Mouse (Mus musculus): ENCODE measurements at regions not wholly inside any gene's neighbourhood (a gene's known extent, or its start where the extent isn't known, plus 50 kb on each side); places are given as distances from the start of the nearest gene placed in this dataset.
A peak's percentile ranks its signal among the peaks of the same experiment; 100 is the strongest.
"Not testable (repeated sequence)": the region's sequence is repeated elsewhere in the genome, so short reads cannot be mapped to it uniquely, and the experiment has no call there.

GRCm38 (mm10) chr12:20415397-20415796, 461.1 kb downstream of the Gm21863 start:
- H3K27ac ChIP-seq (ENCODE audit: insufficient read depth, low read depth); H3K4me3 ChIP-seq (replicated peaks in 1 of 3; ENCODE audit: low read depth in 2 of 3, low read length in 2 of 3, poor library complexity in 1 of 3); H3K9me3 ChIP-seq (replicated peaks; ENCODE audit: low read length); H3K79me2 ChIP-seq (replicated peaks; ENCODE audit: control insufficient read depth, extremely low read depth, insufficient read depth, poor library complexity, severe bottlenecking); H3K9ac ChIP-seq (ENCODE audit: insufficient read depth, low read depth); dilution Hi-C loops (cut with MboI; ENCODE audit: extremely low pct_ligation_motif_present, extremely low pct_unique_long_range_greater_than_20kb, low sequenced_read_pairs); H3K27me3 ChIP-seq (replicated peaks); H3K36me3 ChIP-seq (replicated peaks in 1 of 2; ENCODE audit: control insufficient read depth in 1 of 2, insufficient read depth in 1 of 2, low read length in 1 of 2); DNase-seq (ENCODE audit: extremely low read depth); in situ Hi-C loops (cut with MboI; ENCODE audit: low pct_ligation_motif_present, low pct_unique_long_range_greater_than_20kb, low sequenced_read_pairs); H3K4me2 ChIP-seq (ENCODE audit: insufficient read depth, low read depth, poor library complexity, severe bottlenecking); H3K4me1 ChIP-seq (ENCODE audit: control insufficient read depth in 1 of 2, insufficient read depth in 2 of 2): not testable (repeated sequence)

GRCm38 (mm10) chr12:20426359-20426758, 472.1 kb downstream of the Gm21863 start:
- H3K4me2 ChIP-seq (ENCODE audit: insufficient read depth, low read depth, poor library complexity, severe bottlenecking); in situ Hi-C loops (cut with MboI; ENCODE audit: low pct_ligation_motif_present, low pct_unique_long_range_greater_than_20kb, low sequenced_read_pairs); H3K79me2 ChIP-seq (replicated peaks; ENCODE audit: control insufficient read depth, extremely low read depth, insufficient read depth, poor library complexity, severe bottlenecking); dilution Hi-C loops (cut with MboI; ENCODE audit: extremely low pct_ligation_motif_present, extremely low pct_unique_long_range_greater_than_20kb, low sequenced_read_pairs); H3K4me3 ChIP-seq (replicated peaks in 1 of 3; ENCODE audit: low read depth in 2 of 3, low read length in 2 of 3, poor library complexity in 1 of 3); H3K9ac ChIP-seq (ENCODE audit: insufficient read depth, low read depth); H3K9me3 ChIP-seq (replicated peaks; ENCODE audit: low read length); DNase-seq (ENCODE audit: extremely low read depth); H3K27me3 ChIP-seq (replicated peaks); H3K36me3 ChIP-seq (replicated peaks in 1 of 2; ENCODE audit: control insufficient read depth in 1 of 2, insufficient read depth in 1 of 2, low read length in 1 of 2); H3K4me1 ChIP-seq (ENCODE audit: control insufficient read depth in 1 of 2, insufficient read depth in 2 of 2); H3K27ac ChIP-seq (ENCODE audit: insufficient read depth, low read depth): not testable (repeated sequence)

- H3K4me3 ChIP-seq (replicated peaks in 1 of 3; ENCODE audit: low read depth in 2 of 3, low read length in 2 of 3, poor library complexity in 1 of 3); H3K4me2 ChIP-seq (ENCODE audit: insufficient read depth, low read depth, poor library complexity, severe bottlenecking); H3K79me2 ChIP-seq (replicated peaks; ENCODE audit: control insufficient read depth, extremely low read depth, insufficient read depth, poor library complexity, severe bottlenecking); H3K36me3 ChIP-seq (replicated peaks in 1 of 2; ENCODE audit: control insufficient read depth in 1 of 2, insufficient read depth in 1 of 2, low read length in 1 of 2); H3K27ac ChIP-seq (ENCODE audit: insufficient read depth, low read depth); DNase-seq (ENCODE audit: extremely low read depth); dilution Hi-C loops (cut with MboI; ENCODE audit: extremely low pct_ligation_motif_present, extremely low pct_unique_long_range_greater_than_20kb, low sequenced_read_pairs); H3K9me3 ChIP-seq (replicated peaks; ENCODE audit: low read length); H3K9ac ChIP-seq (ENCODE audit: insufficient read depth, low read depth); H3K27me3 ChIP-seq (replicated peaks); H3K4me1 ChIP-seq (ENCODE audit: control insufficient read depth in 1 of 2, insufficient read depth in 2 of 2); in situ Hi-C loops (cut with MboI; ENCODE audit: low pct_ligation_motif_present, low pct_unique_long_range_greater_than_20kb, low sequenced_read_pairs): not testable (repeated sequence)
- TF ChIP-seq CTCF (conservative IDR thresholded peaks at IDR 0.05 in 1 of 2, IDR thresholded peaks at IDR 0.05 in 1 of 2; ENCODE audit: low read depth in 2 of 2, low read length in 2 of 2), result peak in 1 of 2 experiments; percentile 5; a peak in 1 of 4 replicates
Observed at GRCm38 (mm10) chr12:20464585-20464984, 510.3 kb downstream of the Gm21863 start.
